Mouse (Mus musculus) C2C12 (cell line): ENCODE results near the gene Arpc3. TPM values are rescaled to one million over a fixed set of nuclear protein-coding genes. Genes with fewer than 3 reads are reported as not detected.
A peak's percentile ranks its signal among the peaks of the same experiment; 100 is the strongest.

Experiments
- H3K27me3 ChIP-seq: one replicate; pipeline ENCODE4 v1.6.1; 2011; ENCODE audit not compliant: control insufficient read depth, insufficient read depth, insufficient read length
- H3K36me3 ChIP-seq: one replicate; pipeline ENCODE4 v1.6.1; 2011; ENCODE audit not compliant: control insufficient read depth, insufficient read depth
- H3K4me3 ChIP-seq: one replicate; pipeline ENCODE4 v1.5.1; 2011; ENCODE audit warnings: mild to moderate bottlenecking, control low read depth; ENCODE audit not compliant: poor library complexity, insufficient read depth, severe bottlenecking
- H3K79me2 ChIP-seq: one replicate; pipeline ENCODE4 v1.6.1; 2011; ENCODE audit not compliant: control insufficient read depth, insufficient read depth
- H3K79me3 ChIP-seq: one replicate; pipeline ENCODE4 v1.6.1; 2011; ENCODE audit warnings: low read depth, control low read depth
- H3ac ChIP-seq: one replicate; pipeline ENCODE3; 2011; ENCODE audit warnings: low read depth; ENCODE audit not compliant: control insufficient read depth, insufficient read length
- CEBPB ChIP-seq: IDR thresholded peaks from one replicate; pipeline ENCODE4 v1.6.1; 2011; ENCODE audit warnings: low read depth, mild to moderate bottlenecking, control low read depth, moderate library complexity
- CTCF ChIP-seq: IDR thresholded peaks from one replicate; pipeline ENCODE4 v1.5.1; 2011; ENCODE audit not compliant: control insufficient read depth, insufficient read depth, insufficient read length
- FOSL1 ChIP-seq: IDR thresholded peaks from one replicate; pipeline ENCODE4 v1.8.0; 2011; ENCODE audit warnings: mild to moderate bottlenecking, low read length; ENCODE audit not compliant: poor library complexity, insufficient read depth, severe bottlenecking
- MAX ChIP-seq: IDR thresholded peaks from one replicate; pipeline ENCODE4 v1.6.1; 2011; ENCODE audit warnings: mild to moderate bottlenecking, control low read depth
- MYOD1 ChIP-seq: IDR thresholded peaks from one replicate; pipeline ENCODE4 v1.6.1; 2011; ENCODE audit warnings: low read depth; ENCODE audit not compliant: control insufficient read depth, insufficient read length
- MYOG ChIP-seq: IDR thresholded peaks from one replicate; pipeline ENCODE4 v1.6.1; 2011; ENCODE audit not compliant: control insufficient read depth, insufficient read length; ENCODE audit errors: extremely low read depth
- USF1 ChIP-seq: IDR thresholded peaks from one replicate; pipeline ENCODE4 v1.6.1; 2011; ENCODE audit warnings: low read depth, mild to moderate bottlenecking, control low read depth, moderate library complexity
- polyA plus RNA-seq: library from polyadenylated mRNA; unstranded; fragments of >200 nt; fragmentation: generic; extraction: Trizol; gene quantifications from one replicate; pipeline ENCODE4 v1.2.1, GENCODE M21; 2012; ENCODE audit warnings: missing spikeins

The Arpc3 gene
- polyA plus RNA-seq, 1 experiment = 185 TPM

DNA sequence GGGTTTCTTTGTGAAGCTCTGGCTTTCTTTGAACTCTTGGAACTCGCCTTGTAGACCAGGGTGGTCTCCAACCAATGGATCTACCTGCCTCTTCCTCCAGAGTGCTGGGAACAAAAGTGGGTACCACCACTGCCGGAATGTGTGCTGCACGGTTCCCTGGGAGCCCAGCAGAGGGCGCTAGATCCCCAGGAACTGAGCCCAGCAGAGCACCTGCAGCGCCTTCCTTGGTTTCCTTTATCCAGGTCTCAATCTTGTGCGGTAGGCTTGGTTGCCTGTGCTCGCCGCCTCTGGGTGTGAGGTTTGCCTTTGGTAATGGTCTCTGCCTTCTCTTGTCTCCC, 9.6 kb downstream of the Arpc3 start:
- Histone ChIP-seq H3K79me3 (no peaks in the 10 kb centered on the region), H3K4me3 (no peak overlapping the region), H3K79me2 (peaks cover 13% of the 10 kb centered on the region), H3K27me3 (no peaks in the 10 kb centered on the region), H3K36me3 (peaks cover 67% of the 10 kb centered on the region), H3ac (no peak overlapping the region)
- TF ChIP-seq CTCF (peak; percentile 88), MAX (no peak), USF1 (no peak), MYOD1 (no peak)

DNA sequence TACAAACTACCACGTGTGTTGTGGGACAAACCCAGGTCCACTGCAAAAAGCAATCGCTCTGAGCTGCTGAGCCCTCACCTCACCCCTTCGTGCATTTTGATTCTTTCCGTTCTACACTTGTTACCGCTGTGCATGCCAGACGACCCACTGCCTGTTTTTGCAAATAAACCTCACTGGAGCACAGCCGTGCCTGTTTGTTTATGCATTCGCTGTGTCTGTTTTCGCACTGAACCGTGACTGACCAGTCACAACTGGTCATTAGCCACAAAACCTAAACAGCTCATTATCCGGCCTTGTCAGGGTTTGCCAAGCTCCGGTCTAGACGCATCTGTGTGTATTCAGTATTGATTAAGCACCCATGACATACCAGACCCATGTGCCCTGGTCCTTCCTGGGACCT, 10.5 kb downstream of the Arpc3 start:
- Histone ChIP-seq H3K27me3 (no peaks in the 10 kb centered on the region), H3K36me3 (peaks cover 70% of the 10 kb centered on the region), H3K4me3 (no peak overlapping the region), H3ac (no peak overlapping the region), H3K79me2 (peaks cover 13% of the 10 kb centered on the region), H3K79me3 (no peaks in the 10 kb centered on the region)
- no peak for TF ChIP-seq CEBPB
- TF ChIP-seq CTCF = no peak
- no peak for TF ChIP-seq FOSL1
- TF ChIP-seq USF1 = no peak
- no peak for TF ChIP-seq MYOD1
- TF ChIP-seq MAX = no peak
- no peak for TF ChIP-seq MYOG

GRCm38 (mm10) chr5:122402772-122403171, 11.1 kb downstream of the Arpc3 start:
- H3K79me2 ChIP-seq = peaks cover 8% of the 10 kb centered on the region
- peak overlapping the region; percentile 8 for H3ac ChIP-seq
- H3K27me3 ChIP-seq = no peaks in the 10 kb centered on the region
- TF ChIP-seq CEBPB (no peak), MAX (no peak), MYOG (no peak), USF1 (no peak), CTCF (no peak), MYOD1 (no peak), FOSL1 (no peak)
- no peaks in the 10 kb centered on the region for H3K79me3 ChIP-seq
- H3K36me3 ChIP-seq = peaks cover 67% of the 10 kb centered on the region
- no peak overlapping the region for H3K4me3 ChIP-seq

DNA sequence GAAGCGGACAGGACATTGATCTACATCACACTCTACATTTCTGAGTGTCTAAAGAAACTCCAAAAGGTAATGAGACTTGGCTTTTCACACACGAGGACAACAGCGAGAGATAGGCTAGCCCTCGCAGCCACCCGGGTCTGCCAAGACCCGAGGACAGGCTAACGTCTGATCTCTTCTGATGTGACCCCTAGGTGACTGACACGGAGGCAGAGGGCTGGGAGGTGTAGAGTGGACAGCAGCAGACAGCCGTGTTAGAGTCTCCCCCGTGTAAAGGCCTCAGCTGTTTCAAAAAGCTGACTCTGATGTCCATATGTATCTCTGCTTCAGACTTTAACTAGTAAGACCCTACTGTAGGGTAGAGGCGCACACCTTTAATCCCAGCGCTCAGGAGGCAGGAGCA, 11.7 kb downstream of the Arpc3 start:
- Histone ChIP-seq H3K36me3 (peaks cover 66% of the 10 kb centered on the region), H3K79me3 (no peaks in the 10 kb centered on the region), H3K27me3 (no peaks in the 10 kb centered on the region), H3K79me2 (peaks cover 8% of the 10 kb centered on the region), H3ac (no peak overlapping the region), H3K4me3 (no peak overlapping the region)
- TF ChIP-seq MYOG = no peak
- no peak for TF ChIP-seq CEBPB
- no peak for TF ChIP-seq USF1
- TF ChIP-seq MYOD1 = no peak
- no peak for TF ChIP-seq MAX

DNA sequence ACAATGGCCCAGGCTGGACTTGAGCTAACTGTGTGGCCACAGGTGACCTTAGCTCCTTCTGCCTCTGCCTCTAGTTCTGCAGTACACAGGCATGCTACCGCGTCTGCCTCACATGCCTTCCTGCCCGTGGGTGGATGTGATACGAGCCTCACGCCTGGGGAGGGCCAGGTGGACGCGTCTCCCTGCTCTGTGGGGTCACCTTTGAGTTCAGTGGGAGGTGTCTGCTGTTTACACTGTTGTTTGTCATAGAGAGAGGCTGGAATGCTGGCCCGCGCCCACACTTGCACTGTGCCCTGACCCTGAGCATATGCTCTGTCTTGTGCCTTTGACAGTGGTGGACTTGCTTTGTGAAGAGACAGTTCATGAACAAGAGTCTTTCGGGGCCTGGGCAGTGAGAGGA, 13.9 kb downstream of the Arpc3 start:
- Histone ChIP-seq H3K4me3 (no peak overlapping the region), H3K27me3 (no peaks in the 10 kb centered on the region), H3K79me3 (no peaks in the 10 kb centered on the region), H3ac (no peak overlapping the region), H3K79me2 (no peaks in the 10 kb centered on the region), H3K36me3 (peaks cover 66% of the 10 kb centered on the region)
- TF ChIP-seq CTCF = no peak
- TF ChIP-seq MYOG = no peak
- TF ChIP-seq USF1 = no peak
- TF ChIP-seq MYOD1 = no peak
- TF ChIP-seq FOSL1 = no peak
- TF ChIP-seq MAX = no peak
- TF ChIP-seq CEBPB = no peak

- H3K79me3 ChIP-seq = no peaks in the 10 kb centered on the region
- no peaks in the 10 kb centered on the region for H3K27me3 ChIP-seq
- no peaks in the 10 kb centered on the region for H3K79me2 ChIP-seq
- H3K36me3 ChIP-seq = peaks cover 25% of the 10 kb centered on the region
- H3K4me3 ChIP-seq = no peak overlapping the region
- TF ChIP-seq CTCF (no peak), MAX (no peak)
- H3ac ChIP-seq = no peak overlapping the region
Observed at GRCm38 (mm10) chr5:122409692-122410645, 18.3 kb downstream of the Arpc3 start.
